ENCODE assay signal across 8 mouse cellular contexts in genomic region chrX:155262235-155262914, GRCm38 (mm10). TPM values are rescaled to one million over a fixed set of nuclear protein-coding genes. Genes with fewer than 3 reads are reported as not detected.
DNase-seq lines count a peak whose midpoint lies in the region; ATAC-seq and TF ChIP-seq lines count a peak whose summit lies in the region.

Gene Acot9 (plus strand): TSS chrX:155262443.

- H3K27me3 ChIP-seq in hindbrain, postnatal 0 days (ENCODE audit: insufficient read depth, low read length) = no peaks in the 10 kb centered on the region

- no peaks in the 10 kb centered on the region for H3K36me3 ChIP-seq in hindbrain, postnatal 0 days (ENCODE audit: insufficient read depth, low read length)

- intact Hi-C loops in gastrocnemius, adult 2 months (cut with DNase I) = loop anchor here (1.0 to 2.0 kb wide), 3 partner anchors 42 to 118 kb away; partner anchors contain the start of gene Sat1
- intact Hi-C loops in left cerebral cortex, adult 2 months (cut with DNase I) = loop anchor here (1.0 to 5.0 kb wide), 3 partner anchors 46 to 165 kb away; partner anchors contain the start of gene Sat1

- TF ChIP-seq CTCF in gastrocnemius, adult 2 months (IDR thresholded peaks at IDR 0.05) = peak; percentile 62
- TF ChIP-seq CTCF in hindbrain, postnatal 0 days (IDR thresholded peaks at IDR 0.05; ENCODE audit: low read depth) = peak; percentile 68
- TF ChIP-seq CTCF in left cerebral cortex, adult 2 months (IDR thresholded peaks at IDR 0.05) = peak; percentile 65

- H3K9ac ChIP-seq in hindbrain, postnatal 0 days (replicated peaks; ENCODE audit: low read length) = peak within 1 kb of the TSS; percentile 61

- peak; percentile 98 for ATAC-seq in common myeloid progenitor, adult 5-6 weeks (replicated peaks; ENCODE audit: low read depth, poor library complexity, severe bottlenecking)
- ATAC-seq in hindbrain, postnatal 0 days = peak; percentile 99
- peak; percentile 97 for ATAC-seq in megakaryocyte, adult 5-6 weeks (ENCODE audit: poor library complexity, severe bottlenecking)

- no peaks in the 10 kb centered on the region for H3K4me1 ChIP-seq in hindbrain, postnatal 0 days (ENCODE audit: insufficient read depth, low read length)

- peak within 1 kb of the TSS; percentile 55 for H3K4me2 ChIP-seq in hindbrain, postnatal 0 days (ENCODE audit: low read depth, low read length)

- WGBS in hindbrain, postnatal 0 days = 23% methylated on average over 37 of the region's 37 CpGs

- peak within 1 kb of the TSS; percentile 74 for H3K4me3 ChIP-seq in gastrocnemius, adult 2 months
- H3K4me3 ChIP-seq in hindbrain, postnatal 0 days (ENCODE audit: low read length) = peak within 1 kb of the TSS; percentile 58
- peak within 1 kb of the TSS; percentile 55 for H3K4me3 ChIP-seq in left cerebral cortex, adult 2 months

- peak within 1 kb of the TSS; percentile 96 for H3K27ac ChIP-seq in gastrocnemius, adult 2 months
- H3K27ac ChIP-seq in hindbrain, postnatal 0 days = peak within 1 kb of the TSS; percentile 74
- H3K27ac ChIP-seq in left cerebral cortex, adult 2 months = peak within 1 kb of the TSS; percentile 90

- no peaks in the 10 kb centered on the region for H3K9me3 ChIP-seq in hindbrain, postnatal 0 days (ENCODE audit: low read length)

- peak; percentile 96 for DNase-seq in ZHBTc4 (ENCODE audit: low read depth, low spot score)
- DNase-seq in gastrocnemius, adult 2 months = peak; percentile 93
- DNase-seq in hindbrain, postnatal 0 days (ENCODE audit: low spot score) = peak; percentile 91
- peak; percentile 81 to 88 for DNase-seq in left cerebral cortex, adult 2 months (ENCODE audit: extremely low spot score in 1 of 2, low spot score in 2 of 2)
- DNase-seq in right cerebral cortex, adult 2 months (ENCODE audit: low spot score in 2 of 2) = peak; percentile 74 to 85
- peak; percentile 86 for DNase-seq in urinary bladder, postnatal 14 days (ENCODE audit: low spot score)

RNA-seq across cellular contexts. Expression of gene Acot9, which starts in this region (rescaled TPM):
- 29.0 and 47.8 TPM in 2 replicates for total RNA-seq in common myeloid progenitor, adult 5-6 weeks (2017)
- total RNA-seq in gastrocnemius, adult 2 months (2021) = 10 to 100 TPM; 17.1 to 18.4 TPM
- total RNA-seq in hindbrain, postnatal 0 days (2014; rRNA removed) = 21.3 and 28.1 TPM in 2 replicates
- 49.5 and 50.7 TPM in 2 replicates for polyA plus RNA-seq in hindbrain, postnatal 0 days (2015; fragmentation: Nextera tagmentation; extraction: Ambion mirVana)
- total RNA-seq in left cerebral cortex, adult 2 months (2021) = 10 to 100 TPM; 20.8 to 20.9 TPM
- 105 and 124 TPM in 2 replicates for total RNA-seq in megakaryocyte, adult 5-6 weeks (2015)
- total RNA-seq in megakaryocyte, adult 5-6 weeks (2017) = 109 and 111 TPM in 2 replicates

Comparison
In these comparisons a context has a peak if more than half of its experiments do, and no peak if none do; other contexts are left out.
1. Peak in every context shown above with its lines: DNase-seq, ATAC-seq, H3K4me3 ChIP-seq and H3K27ac ChIP-seq.